Mouse (Mus musculus) lung, embryonic 14.5 days (tissue): ENCODE measurements around the gene Ntmt1. TPM values are rescaled to one million over a fixed set of nuclear protein-coding genes. Genes with fewer than 3 reads are reported as not detected.
A peak's percentile ranks its signal among the peaks of the same experiment; 100 is the strongest.

Source experiments
- ATAC-seq: fragments of 200-750 bp; cut with Nextera tagmentation; 2 replicates; pipeline ENCODE4 v1.8.0; 2017; ENCODE audit warnings: mild to moderate bottlenecking, moderate TSS enrichment, moderate library complexity; ENCODE audit not compliant: insufficient read depth
- DNase-seq: peaks from one replicate; pipeline ENCODE4 v3.0.0-alpha.2; 2015
- H3K27ac ChIP-seq: fragments of 300-500 bp; sonication (generic); 2 replicates; pipeline ENCODE4 v1.5.1; 2014; ENCODE audit warnings: low read depth, mild to moderate bottlenecking, moderate library complexity
- H3K27me3 ChIP-seq: fragments of 300-500 bp; sonication (generic); 2 replicates; pipeline ENCODE4 v1.6.1; 2014; ENCODE audit warnings: low read length, control low read depth; ENCODE audit not compliant: insufficient read depth
- H3K36me3 ChIP-seq: fragments of 300-500 bp; sonication (generic); 2 replicates; pipeline ENCODE4 v1.6.1; 2014; ENCODE audit warnings: control low read depth; ENCODE audit not compliant: insufficient read depth
- H3K4me1 ChIP-seq: fragments of 300-500 bp; sonication (generic); 2 replicates; pipeline ENCODE4 v1.6.1; 2014; ENCODE audit warnings: antibody characterized with exemption, control low read depth; ENCODE audit not compliant: insufficient read depth
- H3K4me2 ChIP-seq: fragments of 300-500 bp; sonication (generic); 2 replicates; pipeline ENCODE4 v1.6.1; 2014; ENCODE audit warnings: mild to moderate bottlenecking
- H3K4me3 ChIP-seq: fragments of 300-500 bp; sonication (generic); 2 replicates; pipeline ENCODE4 v1.5.1; 2014; ENCODE audit warnings: low read depth, low read length
- H3K9ac ChIP-seq: fragments of 300-500 bp; sonication (generic); 2 replicates; pipeline ENCODE4 v1.6.1; 2014
- H3K9me3 ChIP-seq: fragments of 300-500 bp; sonication (generic); 2 replicates; pipeline ENCODE4 v1.6.1; 2016; ENCODE audit warnings: low read depth, low read length, control low read depth
- CTCF ChIP-seq: IDR thresholded peaks from 2 replicates; pipeline ENCODE4 v1.5.1; 2016; ENCODE audit warnings: antibody characterized with exemption, low read depth
- WGBS: fragments of 180-500 bp; shearing (Covaris S2); extraction: QIAGEN DNeasy Blood & Tissue Kit; methylation state at CpG from one replicate; pipeline ENCODE4 v1.1.7; 2014; 5-methylcytosine and 5-hydroxymethylcytosine counted together
- polyA plus RNA-seq: library from polyadenylated mRNA; unstranded; fragments of >200 nt; fragmentation: Nextera tagmentation; extraction: Ambion mirVana; gene quantifications from 2 replicates; pipeline ENCODE4 v1.2.1, GENCODE M21; 2014

Gene Ntmt1
- polyA plus RNA-seq, 1 experiment from 2014 or later: 96.0 TPM

GRCm38 (mm10) chr2:30784078-30784994, 23.3 kb upstream of the Ntmt1 start:
- peak; percentile 58 for TF ChIP-seq CTCF
- H3K4me3 ChIP-seq: peak overlapping the region; percentile 34
- ATAC-seq (peak; percentile 75), DNase-seq (peak; percentile 94)
- H3K27ac ChIP-seq: peak overlapping the region; percentile 97
- no peaks in the 10 kb centered on the region for H3K9me3 ChIP-seq
- peaks cover 23% of the 10 kb centered on the region for H3K4me1 ChIP-seq
- no peaks in the 10 kb centered on the region for H3K36me3 ChIP-seq
- peak overlapping the region; percentile 60 for H3K9ac ChIP-seq
- no peaks in the 10 kb centered on the region for H3K27me3 ChIP-seq
- 4% methylated on average over 40 of the region's 40 CpGs for whole genome bisulfite sequencing
- H3K4me2 ChIP-seq: peak overlapping the region; percentile 69

- Histone ChIP-seq H3K27me3 (no peaks in the 10 kb centered on the region), H3K27ac (peak overlapping the region; percentile 84), H3K9ac (peak overlapping the region; percentile 20; the same call in 1 of the 2 replicates), H3K9me3 (no peaks in the 10 kb centered on the region), H3K4me1 (peaks cover 23% of the 10 kb centered on the region), H3K4me2 (no peak overlapping the region), H3K4me3 (no peak overlapping the region), H3K36me3 (no peaks in the 10 kb centered on the region)
- 27% methylated on average over 4 of the region's 4 CpGs for WGBS
- ATAC-seq: no peak
- DNase-seq: peak; percentile 62
- TF ChIP-seq CTCF: no peak
These were observed 20.2 kb upstream of the Ntmt1 start for GRCm38 (mm10) chr2:30787466-30787865.

GRCm38 (mm10) chr2:30792061-30792460, 15.6 kb upstream of the Ntmt1 start:
- H3K27me3 ChIP-seq: no peaks in the 10 kb centered on the region
- H3K4me2 ChIP-seq: no peak overlapping the region
- H3K27ac ChIP-seq: no peak overlapping the region
- DNase-seq: no peak
- H3K36me3 ChIP-seq: no peaks in the 10 kb centered on the region
- no peak overlapping the region for H3K9ac ChIP-seq
- no peak overlapping the region for H3K4me3 ChIP-seq
- TF ChIP-seq CTCF: no peak
- H3K4me1 ChIP-seq: peaks cover 11% of the 10 kb centered on the region; the same call in 1 of the 2 replicates
- no peaks in the 10 kb centered on the region for H3K9me3 ChIP-seq
- no peak for ATAC-seq
- WGBS: 84% methylated on average over 7 of the region's 7 CpGs

- Histone ChIP-seq H3K9me3 (no peaks in the 10 kb centered on the region), H3K27me3 (no peaks in the 10 kb centered on the region), H3K4me3 (peak overlapping the region; percentile 35), H3K4me1 (0 out of 2 replicates have a peak, but pooled peaks cover 5% of the 10 kb centered on the region), H3K4me2 (peak overlapping the region; percentile 66), H3K36me3 (no peaks in the 10 kb centered on the region), H3K27ac (peak overlapping the region; percentile 76), H3K9ac (peak overlapping the region; percentile 45)
- TF ChIP-seq CTCF: peak; percentile 86
- DNase-seq: peak; percentile 96
- 5% methylated on average over 48 of the region's 48 CpGs for WGBS
- peak; percentile 69 for ATAC-seq
These were observed 13.2 kb upstream of the Ntmt1 start for GRCm38 (mm10) chr2:30794179-30795108.

GRCm38 (mm10) chr2:30795271-30795888, 12.2 kb upstream of the Ntmt1 start:
- Histone ChIP-seq H3K4me2 (peak overlapping the region; percentile 66), H3K27me3 (no peaks in the 10 kb centered on the region), H3K9me3 (no peaks in the 10 kb centered on the region), H3K4me3 (peak overlapping the region; percentile 35; the same call in 1 of the 2 replicates), H3K36me3 (no peaks in the 10 kb centered on the region), H3K9ac (no peak overlapping the region), H3K4me1 (0 out of 2 replicates have a peak, but pooled peaks cover 5% of the 10 kb centered on the region), H3K27ac (no peak overlapping the region)
- DNase-seq (no peak), ATAC-seq (0 out of 2 replicates have a peak, but pooled peaks have one; percentile 9)
- 76% methylated on average over 7 of the region's 7 CpGs for WGBS
- no peak for TF ChIP-seq CTCF

- WGBS: 71% methylated on average over 5 of the region's 5 CpGs
- H3K36me3 ChIP-seq: no peaks in the 10 kb centered on the region
- 0 out of 2 replicates have a peak, but pooled peaks cover 5% of the 10 kb centered on the region for H3K4me1 ChIP-seq
- peaks cover 4% of the 10 kb centered on the region for H3K27me3 ChIP-seq
- H3K9me3 ChIP-seq: no peaks in the 10 kb centered on the region
- TF ChIP-seq CTCF: no peak
- peak overlapping the region; percentile 3; the same call in 1 of the 2 replicates for H3K27ac ChIP-seq
- H3K4me3 ChIP-seq: 0 out of 2 replicates have a peak overlapping the region, but pooled peaks have one; percentile 8
- no peak for ATAC-seq
- DNase-seq: no peak
- H3K4me2 ChIP-seq: peak overlapping the region; percentile 51
- H3K9ac ChIP-seq: no peak overlapping the region
These were observed 11.7 kb upstream of the Ntmt1 start for GRCm38 (mm10) chr2:30795889-30796275.
